Mouse (Mus musculus): ENCODE data around the gene Hpd.
A peak's percentile ranks its signal among the peaks of the same experiment; 100 is the strongest.

The Hpd gene

DNA sequence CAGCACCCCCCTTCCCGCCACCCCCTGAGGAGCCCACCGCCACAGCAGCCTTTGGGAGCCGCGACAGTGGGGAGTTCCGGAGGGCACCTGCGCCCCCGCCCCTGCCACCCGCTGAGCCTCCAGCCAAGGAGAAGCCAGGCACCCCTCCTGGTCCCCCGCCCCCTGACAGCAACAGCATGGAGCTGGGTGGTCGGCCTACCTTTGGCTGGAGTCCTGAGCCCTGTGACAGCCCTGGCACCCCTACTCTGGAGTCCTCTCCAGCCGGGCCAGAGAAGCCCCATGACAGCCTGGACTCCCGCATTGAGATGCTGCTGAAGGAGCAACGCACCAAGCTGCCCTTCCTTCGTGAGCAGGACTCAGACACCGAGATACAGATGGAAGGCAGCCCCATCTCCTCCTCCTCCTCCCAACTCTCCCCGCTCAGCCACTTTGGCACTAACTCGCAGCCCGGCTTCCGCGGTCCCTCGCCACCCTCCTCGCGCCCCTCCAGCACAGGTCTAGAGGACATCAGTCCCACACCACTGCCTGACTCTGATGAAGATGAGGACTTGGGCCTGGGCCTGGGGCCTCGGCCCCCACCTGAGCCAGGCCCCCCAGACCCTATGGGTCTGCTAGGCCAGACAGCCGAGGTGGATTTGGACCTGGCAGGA, 34.3 kb downstream of the Hpd start:
- DNase-seq (ENCODE audit: extremely low read depth, low read depth), result no peak

- DNase-seq (ENCODE audit: extremely low read depth, low read depth), result no peak
Measured at GRCm38 (mm10) chr5:123147569-123147968, 35.0 kb downstream of the Hpd start.

DNA sequence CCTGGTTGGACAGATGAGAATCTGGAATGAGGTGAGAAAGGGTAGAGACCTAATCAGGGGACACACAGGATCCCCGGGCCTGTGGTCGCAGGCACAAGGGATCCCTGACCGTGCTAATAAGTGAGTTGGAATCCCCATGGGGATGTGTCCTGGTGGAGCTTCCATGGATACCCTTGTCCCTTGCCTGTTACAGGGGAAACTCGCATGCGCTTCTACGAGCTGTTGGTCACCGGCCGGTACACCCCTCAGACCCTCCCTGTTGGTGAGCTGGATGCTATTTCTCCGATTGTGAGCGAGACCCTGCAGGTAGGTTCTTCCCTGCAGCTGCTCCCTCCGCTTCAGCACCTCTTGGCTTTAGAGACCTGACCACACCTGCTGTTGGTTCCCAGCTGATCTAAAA, 36.2 kb downstream of the Hpd start:
- DNase-seq (ENCODE audit: extremely low read depth, low read depth), result no peak

- no peak for DNase-seq (ENCODE audit: extremely low read depth, low read depth)
Measured at GRCm38 (mm10) chr5:123144746-123145590, 37.6 kb downstream of the Hpd start.

DNA sequence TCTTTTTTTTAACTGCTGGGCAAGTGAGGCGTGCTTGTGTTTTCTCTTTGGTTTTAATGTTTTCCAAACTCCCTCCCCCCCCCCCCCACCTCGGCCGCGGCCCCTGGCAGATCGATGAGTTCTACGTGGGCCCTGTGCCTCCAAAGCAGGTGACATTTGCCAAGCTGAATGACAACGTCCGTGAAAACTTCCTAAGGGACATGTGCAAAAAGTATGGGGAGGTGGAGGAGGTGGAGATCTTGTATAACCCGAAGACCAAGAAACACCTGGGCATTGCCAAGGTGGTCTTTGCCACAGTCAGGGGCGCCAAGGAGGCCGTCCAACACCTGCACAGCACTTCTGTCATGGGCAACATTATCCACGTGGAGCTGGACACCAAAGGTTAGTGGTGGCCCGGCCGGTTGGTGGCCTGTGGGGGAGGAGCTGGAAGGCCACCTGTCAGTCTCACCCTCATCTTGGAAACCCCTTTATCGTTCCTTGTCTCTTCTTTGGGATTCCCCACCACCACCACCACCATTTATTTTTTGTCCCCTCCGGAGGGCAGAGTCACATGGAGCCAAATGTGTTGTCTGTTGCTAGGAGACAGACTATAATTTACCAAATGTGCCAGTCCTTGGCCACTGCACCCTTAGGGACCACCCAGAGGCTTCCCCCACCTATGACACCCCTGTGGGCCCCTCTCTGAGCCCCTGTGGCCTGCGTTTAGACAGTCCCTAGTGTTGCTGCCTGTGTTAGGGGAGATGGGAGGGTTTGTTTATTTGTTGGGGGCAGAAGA, 38.4 kb downstream of the Hpd start:
- no peak for DNase-seq (ENCODE audit: extremely low read depth, low read depth)

DNA sequence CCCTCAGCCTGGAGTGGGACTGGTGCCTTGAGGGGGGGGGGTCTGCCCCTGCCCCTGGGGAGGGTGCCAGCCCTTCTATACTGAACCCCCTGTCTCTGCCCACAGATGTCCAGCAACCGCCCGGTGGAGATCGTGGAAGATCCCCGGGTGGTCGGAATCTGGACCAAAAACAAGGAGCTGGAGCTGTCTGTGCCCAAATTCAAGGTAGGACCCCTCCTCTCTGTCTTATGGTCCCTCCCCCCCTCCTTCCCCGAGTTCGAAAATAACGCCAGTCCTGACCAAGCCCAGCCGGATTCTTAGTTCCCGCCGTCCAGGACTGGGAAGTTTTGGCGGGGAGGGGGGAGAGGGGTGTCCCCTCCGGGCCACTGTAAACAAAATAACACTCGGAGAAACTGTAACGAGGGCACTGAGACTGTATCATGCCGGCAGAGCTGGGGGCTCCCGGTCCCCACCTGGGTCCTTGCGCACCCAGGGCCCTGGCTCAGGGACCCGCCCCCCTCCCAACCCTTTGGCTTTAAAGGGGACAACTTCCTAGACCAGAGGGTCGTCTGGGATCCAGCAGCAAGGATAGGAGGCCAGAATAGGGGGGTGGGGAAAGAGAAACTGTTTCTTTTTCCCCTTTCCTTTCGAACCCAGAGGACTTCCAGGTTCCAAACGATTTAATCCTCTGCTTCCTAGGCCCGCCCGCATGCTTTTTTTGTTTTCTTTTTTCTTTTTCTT, 39.1 kb downstream of the Hpd start:
- no peak for DNase-seq (ENCODE audit: extremely low read depth, low read depth)

GRCm38 (mm10) chr5:123142161-123143157, 40.1 kb downstream of the Hpd start, which contains the start of gene Setd1b:
TSS of gene Setd1b (plus strand) at chr5:123142193.
- DNase-seq (ENCODE audit: extremely low read depth, low read depth), result no peak

DNA sequence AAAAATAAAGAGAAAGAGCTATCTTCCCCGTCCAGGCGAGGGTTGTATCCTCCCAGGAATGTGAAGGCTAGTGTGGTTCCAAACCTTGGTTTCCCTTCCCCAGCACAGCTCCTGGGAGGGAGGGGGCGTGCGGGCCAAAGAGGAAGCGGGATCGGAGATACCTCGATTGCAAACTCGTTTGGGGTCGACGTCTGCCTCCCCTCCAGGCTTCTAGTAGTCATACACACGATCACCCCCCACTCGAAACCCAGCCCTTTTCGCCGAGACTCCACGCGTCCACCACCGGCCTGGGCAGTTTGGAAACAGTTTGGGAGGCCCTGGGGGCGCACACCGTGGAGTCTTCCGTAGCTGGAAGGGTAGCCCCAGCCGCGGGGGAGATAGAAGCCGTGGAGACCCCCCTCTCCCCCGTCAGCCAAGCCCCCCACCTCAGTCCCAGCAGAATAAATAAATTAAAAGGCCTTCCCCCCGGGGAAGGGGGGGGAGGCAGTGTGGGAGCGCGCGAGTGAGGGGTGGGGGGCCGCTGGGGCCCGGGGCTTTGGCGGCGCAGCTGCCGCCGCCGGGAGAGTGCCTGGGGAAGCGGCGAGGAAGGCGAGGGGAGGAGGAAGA, 40.9 kb downstream of the Hpd start:
- DNase-seq (ENCODE audit: extremely low read depth, low read depth), result no peak

GRCm38 (mm10) chr5:123140694-123141554, 41.6 kb downstream of the Hpd start:
- DNase-seq (ENCODE audit: extremely low read depth, low read depth), result peak; percentile 88

GRCm38 (mm10) chr5:123139722-123140627, 42.6 kb downstream of the Hpd start:
- no peak for DNase-seq (ENCODE audit: extremely low read depth, low read depth)

- no peak for DNase-seq (ENCODE audit: extremely low read depth, low read depth)
Measured at GRCm38 (mm10) chr5:123138953-123139721, 43.4 kb downstream of the Hpd start.

GRCm38 (mm10) chr5:123138230-123138911, 44.2 kb downstream of the Hpd start:
- DNase-seq (ENCODE audit: extremely low read depth, low read depth), result peak; percentile 78

DNA sequence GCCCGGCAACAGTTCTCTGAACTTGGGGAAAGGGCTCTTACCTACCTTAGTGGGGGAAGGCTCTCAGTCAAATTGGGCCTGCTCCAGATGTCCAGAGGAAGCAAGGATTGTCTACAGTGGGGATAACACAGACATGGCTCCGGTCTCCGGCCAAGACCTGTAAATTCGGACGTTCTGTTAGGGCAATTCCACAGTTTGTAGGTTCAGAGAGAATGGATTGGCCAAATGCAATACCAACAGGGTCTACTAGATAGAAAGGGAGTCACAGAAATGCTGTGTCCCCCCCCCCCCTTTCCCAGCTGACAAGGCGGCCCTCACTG, 44.7 kb downstream of the Hpd start:
- no peak for DNase-seq (ENCODE audit: extremely low read depth, low read depth)

DNA sequence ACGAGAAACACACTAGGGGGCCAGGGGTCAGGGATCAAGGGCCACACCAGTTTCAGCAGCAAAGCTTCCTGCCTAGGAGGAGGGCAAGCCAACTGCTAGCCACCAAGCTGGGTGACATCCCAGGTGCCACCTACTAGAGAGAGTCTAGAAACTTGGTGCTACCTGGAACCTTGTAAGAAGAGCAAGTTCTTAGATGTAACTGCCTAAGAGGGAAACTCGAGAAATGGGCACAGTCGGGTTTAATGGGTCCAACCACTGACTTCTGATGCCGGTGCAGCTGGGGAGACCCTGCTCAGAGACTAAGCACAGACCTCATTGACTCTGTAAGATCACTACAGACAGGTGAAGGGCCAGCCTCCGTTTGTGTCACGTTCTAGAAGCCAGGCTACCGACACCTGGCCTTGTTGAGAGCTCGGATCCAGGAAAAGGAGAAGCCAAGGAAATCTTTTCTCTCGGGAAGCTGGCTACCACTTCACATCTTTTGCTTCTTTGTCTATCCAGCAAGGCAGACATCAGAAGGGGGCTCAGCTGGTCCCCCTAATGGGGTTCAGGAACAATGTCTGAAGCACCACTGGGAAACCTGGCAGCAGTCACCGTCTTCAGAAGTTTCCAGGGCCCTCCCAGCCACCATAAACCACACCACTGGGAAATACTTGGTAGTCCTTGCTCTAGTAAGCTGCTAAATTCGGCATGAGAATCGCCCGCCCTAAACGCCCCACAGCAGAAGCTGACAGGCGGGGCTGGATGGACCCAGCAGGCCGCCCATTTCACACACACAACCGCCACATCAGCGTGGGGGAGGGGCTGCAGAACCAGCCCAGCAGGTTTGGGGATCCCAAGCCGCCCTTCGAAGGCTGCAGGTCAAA, 45.2 kb downstream of the Hpd start:
- no peak for DNase-seq (ENCODE audit: extremely low read depth, low read depth)

GRCm38 (mm10) chr5:123136361-123137043, 46.0 kb downstream of the Hpd start:
- DNase-seq (ENCODE audit: extremely low read depth, low read depth), result peak; percentile 88

All from MEL-GATA-1-ER (cell line).